Mouse (Mus musculus) spleen, adult 2 months (tissue): Measurements from ENCODE around the gene Peli2.

Source experiments
- CTCF ChIP-seq: fragments of 200-500 bp; IDR thresholded peaks from 2 replicates; pipeline ENCODE4 v1.5.1; 2011; ENCODE audit warnings: mild to moderate bottlenecking, inconsistent platforms; ENCODE audit not compliant: insufficient read depth, insufficient read length, insufficient replicate concordance; ENCODE audit errors: extremely low read depth
- POLR2A ChIP-seq: fragments of 200-500 bp; IDR thresholded peaks from 2 replicates; pipeline ENCODE4 v1.6.1; 2011; ENCODE audit warnings: low read depth, low read length, inconsistent platforms

DNA sequence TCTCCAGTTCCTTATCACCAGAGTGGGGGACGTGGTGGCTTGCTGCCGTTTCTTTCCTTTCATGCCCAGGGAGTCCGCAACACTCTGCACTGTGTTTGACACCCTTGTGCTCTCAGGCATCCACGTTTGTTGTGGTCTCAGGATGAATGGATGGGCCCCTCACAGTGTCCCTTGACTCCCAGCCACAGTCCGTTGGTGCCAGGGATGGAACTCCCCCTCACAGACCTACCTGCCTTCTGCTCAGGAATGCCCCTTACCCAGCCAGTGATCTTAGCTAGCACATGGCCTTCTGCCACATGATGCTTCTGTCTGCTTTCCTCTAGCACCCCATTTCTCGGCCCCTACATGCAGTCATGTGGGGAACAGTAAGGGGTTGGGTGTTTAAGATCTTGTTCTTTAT, 65.7 kb downstream of the Peli2 start:
- no peak for TF ChIP-seq CTCF
- no peak for TF ChIP-seq POLR2A
